Mouse (Mus musculus): Measurements from ENCODE around the gene Srgap3. TPM values are rescaled to one million over a fixed set of nuclear protein-coding genes. Genes with fewer than 3 reads are reported as not detected.
A peak's percentile ranks its signal among the peaks of the same experiment; 100 is the strongest.
"Not testable (repeated sequence)": the region's sequence is repeated elsewhere in the genome, so short reads cannot be mapped to it uniquely, and the experiment has no call there.

The Srgap3 gene
- polyA plus RNA-seq, 1 experiment from 2014 or later: 4.9 TPM

- no peak overlapping the region for H3K4me2 ChIP-seq
- no peak overlapping the region for H3K4me3 ChIP-seq (replicated peaks)
- WGBS: 89% methylated on average over 1 of the region's 1 CpGs
- no peaks in the 10 kb centered on the region for H3K9me3 ChIP-seq (replicated peaks)
- no peak overlapping the region for H3K9ac ChIP-seq
- no peak overlapping the region for H3K27ac ChIP-seq
- no peak for ATAC-seq (replicated peaks; ENCODE audit: low FRiP score)
- no peaks in the 10 kb centered on the region for H3K4me1 ChIP-seq
- H3K27me3 ChIP-seq: no peaks in the 10 kb centered on the region
- H3K36me3 ChIP-seq: no peaks in the 10 kb centered on the region
Measured at GRCm38 (mm10) chr6:112719983-112720382, 227.1 kb downstream of the Srgap3 start.

GRCm38 (mm10) chr6:112717168-112717567, 229.9 kb downstream of the Srgap3 start:
- WGBS: 53% methylated on average over 5 of the region's 5 CpGs
- no peaks in the 10 kb centered on the region for H3K27me3 ChIP-seq
- no peaks in the 10 kb centered on the region for H3K9me3 ChIP-seq (replicated peaks)
- no peak overlapping the region for H3K9ac ChIP-seq
- H3K4me2 ChIP-seq: no peak overlapping the region
- no peaks in the 10 kb centered on the region for H3K4me1 ChIP-seq
- no peak for ATAC-seq (replicated peaks; ENCODE audit: low FRiP score)
- H3K36me3 ChIP-seq: no peaks in the 10 kb centered on the region
- H3K27ac ChIP-seq: no peak overlapping the region
- no peak overlapping the region for H3K4me3 ChIP-seq (replicated peaks)

- no peak overlapping the region for H3K27ac ChIP-seq
- no peak overlapping the region for H3K4me2 ChIP-seq
- ATAC-seq (replicated peaks; ENCODE audit: low FRiP score): no peak
- no peak overlapping the region for H3K4me3 ChIP-seq (replicated peaks)
- no peaks in the 10 kb centered on the region for H3K27me3 ChIP-seq
- no peaks in the 10 kb centered on the region for H3K4me1 ChIP-seq
- no peak overlapping the region for H3K9ac ChIP-seq
- 68% methylated on average over 3 of the region's 3 CpGs for WGBS
- H3K9me3 ChIP-seq (replicated peaks): no peaks in the 10 kb centered on the region
- H3K36me3 ChIP-seq: no peaks in the 10 kb centered on the region
Measured at GRCm38 (mm10) chr6:112713951-112714350, 233.1 kb downstream of the Srgap3 start.

GRCm38 (mm10) chr6:112702296-112702695, 244.8 kb downstream of the Srgap3 start:
- not testable (repeated sequence) for H3K36me3 ChIP-seq; H3K4me1 ChIP-seq; H3K4me3 ChIP-seq (replicated peaks); ATAC-seq (replicated peaks; ENCODE audit: low FRiP score); H3K9me3 ChIP-seq (replicated peaks); H3K4me2 ChIP-seq; H3K27ac ChIP-seq; H3K27me3 ChIP-seq; H3K9ac ChIP-seq
- WGBS: 91% methylated on average over 4 of the region's 4 CpGs

DNA sequence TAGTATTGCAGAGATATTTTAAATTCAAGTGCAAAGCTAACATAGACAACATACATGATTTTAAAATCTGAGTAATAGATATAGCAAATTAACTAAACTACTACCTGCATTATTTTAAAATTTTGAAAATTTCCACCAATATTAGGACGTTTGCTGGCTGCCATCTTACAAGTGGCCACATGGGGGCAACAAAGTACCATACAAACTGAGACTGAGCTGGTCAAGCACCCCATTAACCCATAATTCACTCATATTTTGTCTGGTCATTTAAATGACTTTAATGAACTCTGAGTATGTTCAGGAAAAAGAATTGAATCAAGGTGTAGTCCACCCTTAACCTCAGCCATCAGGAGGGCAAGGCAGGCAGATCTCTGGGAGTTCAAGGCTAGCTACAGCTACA, 246.7 kb downstream of the Srgap3 start:
- H3K27me3 ChIP-seq: no peaks in the 10 kb centered on the region
- no peak overlapping the region for H3K9ac ChIP-seq
- ATAC-seq (replicated peaks; ENCODE audit: low FRiP score): no peak
- H3K4me3 ChIP-seq (replicated peaks): no peak overlapping the region
- no peak overlapping the region for H3K4me2 ChIP-seq
- no peaks in the 10 kb centered on the region for H3K36me3 ChIP-seq
- H3K9me3 ChIP-seq (replicated peaks): no peaks in the 10 kb centered on the region
- H3K27ac ChIP-seq: no peak overlapping the region
- peaks cover 9% of the 10 kb centered on the region for H3K4me1 ChIP-seq
- WGBS: 0% methylated on average over 1 of the region's 1 CpGs

DNA sequence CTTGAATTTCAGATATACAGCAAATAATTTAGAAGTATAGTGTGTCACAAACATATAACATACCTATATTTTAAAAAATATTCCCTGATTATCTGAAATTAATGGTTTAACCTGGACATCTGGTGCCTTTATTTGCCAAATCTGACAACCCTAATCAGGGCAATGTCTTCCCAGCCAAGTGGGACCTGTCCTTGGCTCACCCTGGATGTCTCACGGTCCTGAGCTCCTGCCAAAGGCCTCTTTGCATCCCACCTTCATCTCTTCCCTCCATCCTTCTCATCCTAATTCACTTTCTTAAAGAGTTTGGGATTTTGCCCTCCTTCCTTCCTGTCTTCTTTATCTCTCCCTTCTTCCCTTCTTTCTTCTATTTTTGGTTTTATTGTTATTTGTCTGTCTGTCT, 248.0 kb downstream of the Srgap3 start:
- Histone ChIP-seq H3K4me3 (replicated peaks) (no peak overlapping the region), H3K27ac (no peak overlapping the region), H3K9me3 (replicated peaks) (no peaks in the 10 kb centered on the region), H3K9ac (no peak overlapping the region), H3K4me2 (no peak overlapping the region), H3K36me3 (no peaks in the 10 kb centered on the region), H3K4me1 (peaks cover 14% of the 10 kb centered on the region), H3K27me3 (no peaks in the 10 kb centered on the region)
- no peak for ATAC-seq (replicated peaks; ENCODE audit: low FRiP score)
- WGBS: 73% methylated on average over 1 of the region's 1 CpGs

- Histone ChIP-seq H3K9ac (peak within 1 kb of the TSS; percentile 71), H3K4me2 (peak within 1 kb of the TSS; percentile 76)
- WGBS: under 1% methylated on average over 77 of the region's 77 CpGs
Measured at GRCm38 (mm10) chr6:112696056-112696950, 250.8 kb downstream of the Srgap3 start, which contains the start of gene Rad18. Rad18 (minus strand) TSS chr6:112696686.

DNA sequence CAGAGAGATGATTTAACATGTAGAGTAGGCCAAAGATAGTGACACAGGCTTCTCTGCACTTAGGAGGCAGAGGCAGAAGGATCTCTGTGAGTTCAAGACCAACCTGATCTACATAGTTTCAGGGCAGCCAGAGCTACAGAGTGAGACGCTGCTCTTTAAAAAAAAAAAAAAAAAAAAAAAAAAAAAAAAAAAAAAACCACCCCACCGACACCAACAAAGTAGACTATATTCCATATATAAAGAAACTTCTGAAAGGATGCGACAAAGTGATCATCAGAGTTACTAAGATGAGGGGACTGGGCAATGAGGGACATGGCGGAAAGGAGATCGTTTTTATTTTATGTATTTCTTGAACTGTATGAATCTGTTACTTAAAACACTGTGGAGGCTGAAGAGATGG, 252.6 kb downstream of the Srgap3 start:
- Histone ChIP-seq H3K27ac (no peak overlapping the region), H3K4me2 (no peak overlapping the region), H3K27me3 (no peaks in the 10 kb centered on the region), H3K4me3 (replicated peaks) (no peak overlapping the region), H3K9me3 (replicated peaks) (no peaks in the 10 kb centered on the region), H3K4me1 (peaks cover 11% of the 10 kb centered on the region), H3K36me3 (peaks cover 34% of the 10 kb centered on the region), H3K9ac (no peak overlapping the region)
- ATAC-seq (replicated peaks; ENCODE audit: low FRiP score): no peak
- WGBS: 92% methylated on average over 5 of the region's 5 CpGs

More at GRCm38 (mm10) chr6:112696056-112696950, 250.8 kb downstream of the Srgap3 start, which contains the start of gene Rad18:
- Histone ChIP-seq H3K9me3 (replicated peaks) (no peaks in the 10 kb centered on the region), H3K4me1 (peaks cover 14% of the 10 kb centered on the region), H3K4me3 (replicated peaks) (peak within 1 kb of the TSS; percentile 76), H3K36me3 (peaks cover 18% of the 10 kb centered on the region), H3K27me3 (no peaks in the 10 kb centered on the region), H3K27ac (peak within 1 kb of the TSS; percentile 66)
- peak; percentile 94 for ATAC-seq (replicated peaks; ENCODE audit: low FRiP score)

- H3K36me3 ChIP-seq: peaks cover 38% of the 10 kb centered on the region
- no peak for ATAC-seq (replicated peaks; ENCODE audit: low FRiP score)
- peaks cover 21% of the 10 kb centered on the region for H3K4me1 ChIP-seq
- H3K4me3 ChIP-seq (replicated peaks): no peak overlapping the region
- H3K4me2 ChIP-seq: no peak overlapping the region
- H3K27ac ChIP-seq: no peak overlapping the region
- no peak overlapping the region for H3K9ac ChIP-seq
- H3K9me3 ChIP-seq (replicated peaks): no peaks in the 10 kb centered on the region
- no peaks in the 10 kb centered on the region for H3K27me3 ChIP-seq
- WGBS: 94% methylated on average over 1 of the region's 1 CpGs
Measured at GRCm38 (mm10) chr6:112691523-112691922, 255.5 kb downstream of the Srgap3 start.

DNA sequence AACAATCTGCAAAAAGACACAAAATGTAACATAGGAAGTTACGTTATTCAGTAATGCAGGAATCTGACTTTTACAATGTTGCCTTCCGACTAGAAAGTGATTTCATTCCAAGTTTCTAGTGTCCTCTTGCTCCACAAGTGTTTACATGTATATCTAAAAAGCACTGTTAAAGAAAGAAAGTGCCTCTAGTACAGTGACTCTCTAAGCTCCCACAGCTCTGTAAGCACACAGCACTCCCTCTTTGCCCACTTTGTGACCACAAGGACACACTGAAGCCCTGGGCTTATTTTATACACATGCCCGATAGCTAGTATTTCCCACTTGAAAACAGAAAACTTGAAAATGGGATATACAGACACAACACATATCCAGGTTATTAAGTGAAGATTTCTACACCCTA, 259.0 kb downstream of the Srgap3 start:
- Histone ChIP-seq H3K4me3 (replicated peaks) (no peak overlapping the region), H3K27me3 (no peaks in the 10 kb centered on the region), H3K9me3 (replicated peaks) (no peaks in the 10 kb centered on the region), H3K4me1 (peaks cover 14% of the 10 kb centered on the region), H3K4me2 (no peak overlapping the region), H3K9ac (no peak overlapping the region), H3K27ac (no peak overlapping the region), H3K36me3 (peaks cover 34% of the 10 kb centered on the region)
- no peak for ATAC-seq (replicated peaks; ENCODE audit: low FRiP score)
- 87% methylated on average over 3 of the region's 3 CpGs for WGBS

DNA sequence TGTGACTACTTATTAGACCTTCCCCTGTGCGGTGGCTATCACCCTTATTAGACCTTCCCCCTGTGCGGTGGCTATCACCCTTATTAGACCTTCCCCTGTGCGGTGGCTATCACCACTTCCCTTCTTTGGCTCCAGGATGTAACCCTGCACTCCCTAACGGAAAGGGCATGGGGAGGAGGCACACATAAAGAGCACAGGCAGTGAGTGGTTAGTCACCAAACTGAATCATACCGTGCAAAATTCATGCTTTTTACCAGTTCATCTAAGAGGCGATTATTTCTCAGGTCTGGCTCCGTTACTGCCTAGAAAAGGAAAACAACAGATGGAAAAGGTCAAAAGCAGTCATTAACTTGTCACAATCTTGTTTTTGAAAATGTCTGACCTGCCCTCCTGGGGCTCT, 260.6 kb downstream of the Srgap3 start:
- peak overlapping the region; percentile 54; the same call in 1 of the 2 replicates for H3K27ac ChIP-seq
- H3K27me3 ChIP-seq: no peaks in the 10 kb centered on the region
- no peak for ATAC-seq (replicated peaks; ENCODE audit: low FRiP score)
- peaks cover 14% of the 10 kb centered on the region for H3K4me1 ChIP-seq
- no peak overlapping the region for H3K9ac ChIP-seq
- H3K9me3 ChIP-seq (replicated peaks): no peaks in the 10 kb centered on the region
- 32% methylated on average over 7 of the region's 7 CpGs for WGBS
- no peak overlapping the region for H3K4me2 ChIP-seq
- no peak overlapping the region for H3K4me3 ChIP-seq (replicated peaks)
- H3K36me3 ChIP-seq: peaks cover 32% of the 10 kb centered on the region

GRCm38 (mm10) chr6:112684065-112684464, 263.0 kb downstream of the Srgap3 start:
- Histone ChIP-seq H3K4me2 (no peak overlapping the region), H3K4me3 (replicated peaks) (no peak overlapping the region), H3K9ac (no peak overlapping the region), H3K27ac (no peak overlapping the region), H3K36me3 (peaks cover 35% of the 10 kb centered on the region), H3K9me3 (replicated peaks) (no peaks in the 10 kb centered on the region), H3K27me3 (no peaks in the 10 kb centered on the region), H3K4me1 (peaks cover 14% of the 10 kb centered on the region)
- 91% methylated on average over 2 of the region's 2 CpGs for WGBS
- no peak for ATAC-seq (replicated peaks; ENCODE audit: low FRiP score)
